Mouse (Mus musculus) thymus, postnatal 25 days (tissue): ENCODE results near the gene Gm43518.
A peak's percentile ranks its signal among the peaks of the same experiment; 100 is the strongest.

Source experiments
- DNase-seq: peaks from one replicate; pipeline ENCODE4 v3.0.0; 2022

Gm43518 gene

DNA sequence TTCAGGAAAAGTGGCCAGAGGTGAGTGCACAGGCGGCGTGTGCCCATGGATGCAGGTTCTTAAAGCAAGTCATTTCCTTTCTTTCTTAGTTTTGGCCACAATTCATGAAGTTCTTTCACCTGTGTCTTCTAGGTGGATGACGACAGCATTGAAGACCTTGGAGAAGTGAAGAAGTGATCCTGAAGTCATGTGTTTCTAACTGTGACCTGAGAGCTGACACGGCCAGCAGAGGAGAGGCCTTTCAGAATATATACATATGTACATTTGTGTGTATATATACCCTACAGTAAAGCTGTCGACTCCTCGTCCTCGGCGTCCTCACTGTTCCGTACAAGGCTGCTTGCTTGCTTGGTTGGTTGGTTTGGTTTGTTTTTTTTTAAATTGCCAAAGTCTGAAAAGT, at the start of gene Gm43518:
Gm43518 (plus strand) TSS at position 301 of the 400 bp plus-strand sequence.
- no peak for DNase-seq

DNA sequence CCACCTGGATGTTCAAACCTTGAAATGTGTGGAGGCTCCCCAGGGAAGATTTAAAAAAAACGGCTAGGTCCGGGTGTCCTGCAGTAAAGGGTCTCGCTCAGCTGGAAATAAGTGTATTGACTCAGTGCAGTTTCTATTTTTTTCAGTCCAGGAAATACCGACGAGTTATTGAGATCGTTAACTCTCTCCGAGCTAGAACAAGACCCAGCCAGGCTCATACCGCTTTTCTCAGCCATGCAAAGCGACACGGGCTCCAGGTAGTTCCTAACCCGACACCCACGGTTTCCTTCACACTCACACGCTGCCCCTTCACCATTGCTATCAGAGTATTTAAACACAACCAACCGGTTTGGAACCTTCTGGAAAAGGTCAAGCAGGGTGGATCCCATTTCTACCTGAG, 49.2 kb upstream of the Gm43518 start:
- DNase-seq = no peak

DNA sequence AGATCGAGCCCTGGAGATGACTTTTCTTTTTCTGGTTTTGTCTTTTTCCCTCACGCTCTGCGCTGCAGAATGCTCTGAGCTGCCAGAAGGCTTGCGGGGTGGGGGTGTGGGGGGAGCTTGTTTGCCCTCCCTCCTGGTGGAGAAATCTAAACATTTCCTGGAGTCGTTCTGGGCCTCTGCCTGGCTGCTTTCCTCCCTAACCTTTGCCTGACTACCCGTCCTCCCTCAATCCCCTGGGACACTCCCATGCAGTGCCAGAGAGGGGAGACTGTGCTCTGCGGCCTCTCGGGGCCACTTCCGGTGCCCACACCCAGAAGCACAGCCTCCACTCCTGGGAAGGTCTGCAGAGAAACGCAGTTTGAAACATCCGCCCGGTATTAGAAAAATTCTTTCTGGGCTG, 47.3 kb upstream of the Gm43518 start, which contains the start of gene Hcar1:
Hcar1 (minus strand) TSS at position 93 of the 400 bp plus-strand sequence.
- no peak for DNase-seq

DNA sequence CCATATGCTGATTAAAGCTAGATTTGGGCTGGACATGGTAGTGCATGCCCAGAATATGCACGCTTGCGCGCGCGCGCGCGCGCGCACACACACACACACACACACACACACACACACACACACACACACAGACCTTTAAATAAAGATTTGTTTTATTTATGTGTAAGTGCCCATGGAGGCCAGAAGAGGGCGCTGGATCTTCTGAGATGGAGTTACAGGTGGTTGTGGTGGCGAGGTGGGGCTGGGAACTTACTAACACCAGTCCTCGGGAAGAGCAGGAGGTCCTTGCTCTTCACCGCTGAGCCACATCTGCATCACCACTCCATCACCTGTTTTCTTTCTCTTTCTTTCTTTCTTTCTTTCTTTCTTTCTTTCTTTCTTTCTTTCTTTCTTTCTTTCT, 46.4 kb upstream of the Gm43518 start:
- no peak for DNase-seq

DNA sequence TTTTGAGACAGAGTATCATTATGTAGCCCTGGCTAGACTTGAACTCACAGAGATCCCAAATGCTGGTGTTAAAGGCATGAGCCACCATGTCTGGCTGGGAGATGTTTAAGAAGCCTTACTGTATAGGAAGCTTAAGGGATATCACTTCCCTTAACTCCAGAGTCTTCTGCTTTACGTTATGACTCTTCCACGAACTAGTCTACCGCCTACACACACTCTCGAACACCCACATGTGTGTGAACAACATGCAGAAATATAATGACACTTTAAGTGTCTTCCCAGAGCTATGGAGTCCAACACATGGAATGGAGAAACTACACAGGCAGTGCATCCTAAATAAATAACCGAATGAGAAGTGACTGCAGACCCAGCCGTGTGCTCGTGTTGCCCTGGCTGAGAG, 43.3 kb upstream of the Gm43518 start:
- DNase-seq = no peak

DNA sequence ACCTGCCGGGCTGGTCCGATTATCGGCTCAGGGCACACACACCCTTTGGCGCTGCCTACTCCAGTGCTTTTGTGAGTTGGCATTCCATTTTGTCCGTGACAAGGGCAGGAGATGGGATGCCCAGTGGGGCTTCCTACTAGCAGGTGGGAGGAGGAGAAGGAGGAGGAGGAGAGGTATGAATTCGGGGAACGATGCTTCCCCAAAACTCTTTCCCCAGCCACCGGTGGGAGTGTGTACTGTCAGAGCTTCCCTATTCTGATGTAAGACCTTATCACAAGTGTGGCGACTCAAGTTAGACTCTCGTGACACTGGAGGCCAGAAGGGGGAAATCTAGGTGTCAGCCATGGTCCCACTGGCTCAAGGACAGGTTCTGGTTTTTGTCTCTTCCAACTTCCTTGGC, 42.9 kb upstream of the Gm43518 start:
- no peak for DNase-seq

DNA sequence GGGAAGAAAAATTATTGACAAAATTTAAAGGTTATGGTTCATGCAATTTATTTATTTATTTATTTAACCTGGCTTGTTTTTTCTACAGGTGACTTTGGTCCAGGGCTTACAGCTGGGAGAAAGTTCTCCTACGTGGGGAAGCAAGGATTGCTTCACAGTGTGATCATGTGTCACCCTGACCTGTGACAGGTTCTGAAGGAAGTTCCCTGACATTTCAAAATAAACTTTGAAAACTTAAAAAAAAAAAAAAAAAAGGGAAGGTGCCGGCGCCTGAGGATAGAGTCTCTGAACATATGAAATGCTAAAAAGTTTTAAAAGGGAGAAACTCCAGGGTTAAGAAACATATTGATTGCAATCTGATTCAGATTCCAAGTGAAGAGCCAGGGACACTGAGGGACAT, 40.9 kb upstream of the Gm43518 start:
- no peak for DNase-seq

DNA sequence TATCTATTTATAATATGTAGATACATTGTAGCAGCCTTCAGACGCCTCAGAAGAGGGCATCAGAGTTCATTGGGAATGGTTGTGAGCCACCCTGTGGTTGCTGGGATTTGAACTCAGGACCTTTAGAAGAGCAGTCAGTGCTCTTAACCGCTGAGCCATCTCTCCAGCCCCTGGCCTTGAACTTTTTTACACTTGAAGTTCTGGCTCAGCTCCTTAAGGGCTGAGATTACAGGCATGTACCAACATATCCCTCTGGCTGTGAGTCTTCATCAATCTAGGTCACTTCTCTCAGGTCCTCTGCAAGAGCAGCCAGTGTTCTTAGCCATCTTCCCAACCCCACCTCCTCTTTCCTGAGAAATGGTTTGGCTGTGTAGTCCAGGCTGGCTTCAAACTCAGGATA, 36.9 kb upstream of the Gm43518 start:
- DNase-seq = no peak

DNA sequence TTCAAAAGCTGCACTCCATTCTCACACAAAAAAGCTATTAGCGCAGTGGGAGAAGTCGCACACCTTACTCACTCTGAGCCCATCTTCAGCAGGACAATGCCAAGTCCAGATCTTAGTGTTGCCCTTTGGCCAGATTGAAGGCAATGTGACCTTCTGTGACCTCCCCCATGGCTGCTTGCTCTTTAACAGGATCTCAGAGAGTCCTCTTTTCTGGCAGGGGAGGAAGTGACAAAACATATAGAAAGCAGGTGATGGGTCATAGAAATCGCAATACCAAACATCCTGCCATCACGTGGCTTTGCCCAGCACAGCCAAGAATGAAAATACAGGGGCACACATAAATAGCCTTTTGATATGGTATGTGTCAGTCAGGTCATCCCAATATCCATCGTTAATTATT, 36.2 kb upstream of the Gm43518 start:
- no peak for DNase-seq

DNA sequence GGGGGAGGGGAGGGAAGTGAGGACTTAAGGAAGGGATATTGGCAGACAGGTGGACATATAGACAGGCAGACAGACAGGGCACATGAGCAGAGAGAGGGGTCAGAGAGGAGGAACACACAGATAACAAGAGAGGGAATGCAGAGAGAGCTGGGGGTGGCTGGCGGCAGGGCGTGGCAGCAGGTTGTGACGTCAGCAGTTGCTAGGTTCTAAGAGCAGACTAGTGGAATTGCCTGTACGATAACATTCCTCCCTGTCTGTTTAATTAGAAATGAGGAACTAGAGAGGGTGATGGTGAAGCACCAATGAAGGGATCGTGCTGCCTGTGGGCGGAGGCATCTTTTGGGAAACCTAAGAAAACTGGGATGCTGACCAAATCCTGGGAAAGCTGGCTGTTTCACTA, 35.5 kb upstream of the Gm43518 start:
- DNase-seq = peak; percentile 47

DNA sequence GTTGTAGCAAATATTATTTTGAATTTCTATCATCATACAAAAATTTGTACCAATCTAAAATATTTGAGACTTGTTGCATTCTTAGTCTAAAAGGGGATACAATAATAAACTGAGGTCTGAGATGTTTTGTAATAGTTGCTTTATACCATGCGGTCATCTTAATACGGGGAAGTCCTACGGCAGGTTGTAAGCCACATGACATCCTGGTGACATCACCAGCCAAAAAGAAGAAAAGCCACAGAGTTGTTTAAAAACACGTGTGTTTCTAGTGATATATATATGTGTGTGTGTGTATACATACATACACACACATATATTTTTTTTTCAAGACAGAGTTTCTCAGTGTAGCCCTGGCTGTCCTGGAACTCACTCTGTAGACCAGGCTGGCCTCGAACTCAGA, 33.7 kb upstream of the Gm43518 start:
- DNase-seq = no peak

DNA sequence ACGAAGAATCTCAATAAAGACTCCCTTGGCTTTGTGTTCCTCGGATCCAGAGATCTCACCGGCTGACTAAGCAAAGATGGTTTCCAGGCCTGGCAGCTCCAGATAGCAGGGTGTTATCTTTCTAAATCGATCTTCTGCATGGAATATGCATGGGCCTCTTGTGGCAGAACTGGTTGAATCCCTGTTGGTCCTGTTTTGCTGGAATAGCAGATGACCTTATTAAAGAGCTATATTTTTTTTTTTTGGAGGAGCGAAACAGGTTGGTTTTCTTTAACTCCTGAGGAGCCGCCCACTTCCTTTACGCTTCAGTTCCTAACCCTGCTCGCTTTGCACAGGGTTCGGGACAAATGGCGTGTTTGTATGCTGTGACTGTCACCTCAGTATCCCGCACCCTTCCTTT, 30.8 kb upstream of the Gm43518 start:
- DNase-seq = no peak

DNA sequence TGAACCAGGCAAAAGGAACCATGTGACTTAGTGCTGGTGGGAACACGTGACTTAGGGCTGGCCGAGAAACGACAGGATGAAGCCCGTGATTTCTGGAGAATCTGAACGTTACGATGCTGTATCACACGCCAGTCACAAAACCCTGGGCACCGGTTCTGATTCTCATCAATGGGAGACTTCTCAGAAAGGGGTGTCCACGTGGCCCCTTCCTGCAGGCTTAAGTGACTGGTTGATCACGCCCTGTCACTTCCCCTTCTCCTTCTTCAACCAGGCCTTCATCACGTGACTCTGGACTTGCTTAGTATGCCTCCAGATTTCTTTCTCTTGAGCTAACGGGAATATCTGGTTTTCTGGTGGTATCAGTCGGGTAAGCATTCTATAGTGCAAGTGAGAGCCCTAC, 29.9 kb upstream of the Gm43518 start:
- no peak for DNase-seq

DNA sequence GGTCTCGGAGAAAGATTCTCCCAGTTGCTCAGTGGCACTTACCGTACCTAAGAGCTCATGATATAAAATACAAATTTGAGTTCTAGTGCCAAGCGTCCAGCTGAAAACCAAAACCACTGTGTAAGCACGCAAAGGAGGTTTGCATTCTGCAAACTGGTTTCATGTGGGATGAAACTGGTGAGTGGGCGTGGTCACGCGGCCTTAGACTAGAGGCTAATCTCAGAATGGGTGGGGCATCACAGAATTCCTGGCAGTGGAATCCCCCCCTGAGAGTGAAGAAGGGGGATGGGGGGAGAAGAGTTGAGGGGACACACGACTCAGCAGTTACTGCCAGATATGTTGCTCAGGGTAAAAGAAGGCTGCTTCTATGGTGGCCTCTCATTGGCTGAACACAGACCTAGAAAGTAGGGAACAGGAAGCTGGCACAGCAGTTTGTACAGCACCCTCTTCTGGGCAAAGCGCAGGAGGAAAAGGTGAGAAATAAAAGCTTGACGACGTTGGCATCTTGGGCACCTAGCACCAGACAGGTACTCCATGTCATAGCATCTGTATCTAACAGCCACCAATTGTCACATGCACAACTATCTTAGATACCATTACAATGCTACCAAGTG, 23.1 kb upstream of the Gm43518 start:
- DNase-seq = no peak

DNA sequence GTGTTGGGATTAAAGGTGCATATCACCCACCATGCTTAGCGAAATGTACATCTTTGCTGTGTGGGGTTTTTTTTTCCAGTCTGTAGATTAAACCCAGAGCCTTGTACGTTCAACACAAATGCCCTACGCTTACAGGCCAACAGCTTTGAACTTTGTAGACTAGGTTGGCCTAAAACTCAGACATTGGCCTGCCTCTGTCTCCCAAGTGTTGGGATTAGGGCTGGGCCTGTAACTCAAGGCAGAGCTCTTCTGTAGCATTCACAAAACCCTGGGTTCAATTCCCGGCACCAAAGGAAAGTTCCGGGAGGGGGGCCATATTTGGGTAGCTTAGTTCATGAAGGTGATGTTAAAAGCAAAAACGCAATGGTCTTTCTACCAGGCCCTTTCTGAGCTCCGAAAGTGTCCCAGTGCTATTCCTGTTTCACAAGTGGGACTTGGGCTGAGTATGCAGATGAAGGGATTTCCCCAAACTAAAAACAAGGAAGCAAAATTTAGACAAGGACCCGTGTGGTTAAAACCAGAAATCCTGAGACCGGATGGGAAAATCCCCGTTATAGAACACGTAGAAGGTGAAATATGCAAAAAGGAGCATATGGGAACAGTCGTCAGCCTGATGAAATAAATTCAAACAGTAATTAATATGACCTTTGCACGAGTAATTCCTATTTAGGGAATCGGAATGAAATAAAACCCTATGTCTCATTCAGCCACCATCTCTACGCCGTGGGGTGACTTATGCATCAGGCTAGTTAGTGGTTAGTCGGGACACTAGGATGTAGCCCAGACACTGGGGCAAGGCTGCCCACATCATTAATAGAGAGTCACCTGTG, 20.9 kb upstream of the Gm43518 start:
- no peak for DNase-seq

DNA sequence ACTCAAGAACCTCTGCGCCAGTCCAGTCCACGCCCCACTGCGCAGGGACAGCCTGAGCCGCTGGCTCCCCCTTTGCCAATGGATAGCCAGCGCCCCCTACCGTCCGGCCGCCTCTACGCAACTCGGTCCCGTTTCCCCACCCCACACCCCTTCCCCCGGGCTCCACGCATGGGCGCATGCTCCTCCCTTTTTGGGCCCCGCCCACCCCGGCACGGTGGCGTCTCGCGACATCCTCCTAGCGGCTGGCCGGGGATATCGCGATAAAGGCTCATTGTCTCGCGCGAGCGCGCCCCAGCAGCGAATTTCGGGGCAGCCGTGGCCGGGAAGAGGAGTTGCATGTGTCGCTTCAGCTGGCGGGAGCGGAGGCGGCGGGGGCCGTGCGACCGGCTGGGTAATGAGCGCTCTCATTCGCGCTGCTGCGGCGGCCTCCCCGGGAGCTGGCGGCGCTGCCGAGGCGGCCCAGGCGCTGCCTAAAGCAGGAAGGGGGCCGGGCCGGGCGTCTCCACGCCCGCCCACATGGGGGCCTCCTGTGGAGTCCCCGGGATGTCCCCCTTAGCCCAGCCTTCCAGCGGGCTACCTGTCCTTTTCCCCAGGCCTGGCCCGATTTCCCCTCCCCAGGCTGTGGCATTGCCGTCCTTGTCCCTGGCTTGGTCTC, 20.1 kb upstream of the Gm43518 start, which contains the start of gene Denr:
Denr (plus strand) TSS at position 200 of the 655 bp plus-strand sequence.
- DNase-seq = peak; percentile 100

DNA sequence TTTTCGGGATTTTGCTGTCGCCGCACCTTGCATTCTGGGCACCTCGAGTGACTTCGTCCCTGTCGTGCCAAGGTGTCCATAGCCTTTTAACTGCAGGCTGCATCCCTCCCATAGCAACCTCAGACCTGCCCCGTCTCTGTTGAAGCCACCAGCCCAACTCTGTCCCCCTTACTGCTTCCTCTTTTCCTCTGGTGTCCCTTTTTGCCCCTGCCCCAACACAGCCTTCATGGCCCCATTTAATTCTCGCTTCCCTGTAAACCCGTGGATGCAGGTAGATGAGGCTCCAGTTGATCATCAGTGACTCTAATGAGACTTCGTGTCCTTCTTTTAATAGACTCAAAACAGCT, 19.6 kb upstream of the Gm43518 start:
- no peak for DNase-seq

DNA sequence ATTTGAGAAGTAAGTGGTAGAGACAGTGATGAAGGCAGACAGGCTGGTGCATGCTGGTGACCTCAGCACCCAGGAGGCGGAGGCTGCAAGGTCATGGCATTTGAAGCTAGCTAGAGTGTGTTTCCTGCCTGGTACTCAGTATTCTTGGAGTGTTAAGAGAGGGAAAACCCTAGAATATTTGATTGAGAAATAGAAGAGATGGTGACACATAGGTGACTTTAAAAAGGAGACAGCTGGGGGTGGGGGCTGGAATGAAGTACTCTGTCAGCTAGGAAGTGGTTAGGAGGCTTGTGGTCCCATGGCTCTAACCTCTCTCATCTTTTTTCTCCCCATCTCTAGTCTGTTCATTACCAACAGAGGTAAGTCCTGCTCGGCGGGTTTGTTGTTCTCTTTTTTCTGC, 12.4 kb upstream of the Gm43518 start:
- DNase-seq = no peak

DNA sequence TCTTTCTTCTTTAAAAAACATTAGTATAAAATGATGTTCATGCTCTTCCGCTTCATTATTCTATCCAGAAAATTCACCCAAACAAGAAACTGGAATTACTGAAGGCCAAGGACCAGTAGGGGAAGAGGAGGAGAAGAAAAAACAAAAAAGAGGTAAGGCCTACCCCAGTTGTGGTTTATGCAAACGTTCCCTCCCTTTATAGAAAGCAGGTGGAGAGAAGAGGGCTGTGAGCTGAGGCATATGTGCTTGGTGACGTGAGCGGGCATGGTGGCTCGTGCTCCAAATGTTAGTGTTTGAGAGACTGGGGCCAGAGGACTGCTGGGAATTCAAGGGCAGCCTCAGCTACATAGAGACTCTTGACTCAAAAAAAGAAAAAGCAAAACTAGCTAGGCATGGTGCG, 5.1 kb upstream of the Gm43518 start:
- DNase-seq = no peak

DNA sequence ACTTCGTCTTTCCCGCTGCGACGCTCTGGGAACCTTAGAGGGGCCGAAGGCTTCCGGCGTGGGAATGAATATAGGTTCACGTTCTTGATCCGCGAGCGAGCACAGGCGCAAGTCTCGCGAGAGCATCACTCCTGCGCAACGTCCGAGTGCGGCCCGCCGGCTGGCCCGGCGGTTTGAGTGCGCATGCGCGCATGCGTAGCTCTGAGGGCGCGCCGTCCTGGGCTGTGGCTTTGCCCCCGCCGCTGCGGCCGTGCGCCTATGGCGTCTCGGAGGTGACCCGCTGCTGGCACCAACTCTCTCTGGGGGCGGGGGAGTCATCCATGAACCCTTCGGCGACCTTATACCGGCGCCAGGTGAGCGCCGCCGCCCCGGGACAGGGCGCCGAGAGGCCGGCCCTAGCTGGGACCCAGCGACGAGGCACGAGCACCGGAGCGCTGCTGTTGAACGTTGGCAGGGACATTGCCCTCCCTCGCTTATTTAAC, 3.3 kb downstream of the Gm43518 start, which contains the start of gene Ccdc62:
Ccdc62 (plus strand) TSS at position 172 of the 482 bp plus-strand sequence.
- peak; percentile 90 for DNase-seq

DNA sequence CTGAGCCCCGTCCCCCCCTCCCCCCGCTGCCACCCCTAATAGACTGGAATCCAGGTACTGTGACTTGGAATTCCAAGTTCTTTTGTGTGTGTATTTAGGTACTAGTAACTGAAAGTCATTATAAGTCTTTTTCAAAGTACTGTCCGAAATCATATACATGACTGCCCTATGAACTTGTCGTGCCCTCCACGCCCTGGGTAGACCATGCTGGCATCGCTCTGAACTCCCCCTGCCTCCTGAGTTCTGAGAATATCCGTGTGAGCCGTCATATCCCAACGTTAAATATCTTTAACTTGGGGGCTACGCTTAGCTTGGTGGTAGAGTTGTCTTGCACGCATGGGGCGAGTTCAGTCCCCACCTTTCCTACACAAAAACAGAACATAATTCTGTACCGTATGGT, 3.9 kb downstream of the Gm43518 start:
- DNase-seq = no peak

DNA sequence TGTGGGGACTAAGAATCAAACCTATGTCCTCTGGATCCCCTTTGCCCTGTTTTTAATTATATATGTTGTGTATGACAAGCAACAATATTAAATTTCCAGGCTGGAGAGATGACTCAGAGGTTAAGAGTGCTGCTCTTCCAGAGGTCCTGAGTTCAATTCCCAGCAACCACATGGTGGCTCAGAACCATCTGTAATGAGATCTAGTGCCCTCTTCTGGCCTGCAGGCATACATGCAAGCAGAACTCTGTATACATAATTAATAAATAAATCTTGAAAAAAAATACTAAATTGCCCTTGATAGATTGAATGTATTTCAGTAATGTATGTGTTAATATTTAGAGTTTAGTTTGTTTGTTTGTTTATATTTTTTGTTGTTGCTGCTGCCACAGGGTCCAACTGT, 5.7 kb downstream of the Gm43518 start:
- DNase-seq = no peak

DNA sequence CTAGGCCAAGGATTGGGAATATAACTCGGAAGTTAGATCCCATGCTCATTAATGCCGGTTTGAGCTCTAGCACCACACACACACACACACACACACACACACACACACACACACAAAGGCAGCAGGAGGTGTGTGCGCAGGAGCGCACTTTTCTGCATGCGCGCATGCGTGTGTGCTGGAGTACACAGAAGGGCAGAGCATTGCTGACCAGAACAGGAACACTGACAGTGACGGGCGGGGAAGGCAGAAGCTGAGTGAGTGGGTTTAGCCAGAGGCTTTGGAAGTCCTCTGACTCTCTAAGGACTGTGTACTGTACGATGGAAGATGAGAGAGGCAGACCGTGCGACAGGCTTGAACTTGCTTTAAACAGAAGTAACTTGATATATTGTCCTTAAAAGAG, 6.3 kb downstream of the Gm43518 start:
- no peak for DNase-seq
